Mouse (Mus musculus): Measurements from ENCODE around the gene Thsd7b.
"Not testable (repeated sequence)": the region's sequence is repeated elsewhere in the genome, so short reads cannot be mapped to it uniquely, and the experiment has no call there.

Thsd7b gene

DNA sequence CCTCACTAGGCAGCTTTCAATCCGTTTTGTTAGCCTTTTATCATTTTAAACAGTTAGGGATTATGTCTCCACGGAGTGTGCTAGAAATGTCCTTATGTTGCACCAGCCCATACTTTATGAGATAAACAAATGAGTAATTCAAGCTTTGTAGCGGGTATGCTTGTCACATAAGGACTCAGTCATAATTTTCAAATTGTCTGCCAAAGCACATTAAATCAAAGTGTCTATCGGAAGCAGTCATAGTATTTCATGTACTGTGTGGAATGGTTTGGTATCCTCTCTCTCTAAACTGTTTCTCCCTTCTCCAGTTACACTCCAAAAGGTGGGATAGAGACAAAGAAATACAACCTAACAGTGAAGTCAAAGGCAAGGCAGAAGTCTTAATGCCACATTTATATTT is 601.3 kb downstream of the Thsd7b start:
- no peak for DNase-seq

- DNase-seq, result peak; percentile 5
Measured at GRCm38 (mm10) chr1:129887861-129888260, 614.8 kb downstream of the Thsd7b start.

DNA sequence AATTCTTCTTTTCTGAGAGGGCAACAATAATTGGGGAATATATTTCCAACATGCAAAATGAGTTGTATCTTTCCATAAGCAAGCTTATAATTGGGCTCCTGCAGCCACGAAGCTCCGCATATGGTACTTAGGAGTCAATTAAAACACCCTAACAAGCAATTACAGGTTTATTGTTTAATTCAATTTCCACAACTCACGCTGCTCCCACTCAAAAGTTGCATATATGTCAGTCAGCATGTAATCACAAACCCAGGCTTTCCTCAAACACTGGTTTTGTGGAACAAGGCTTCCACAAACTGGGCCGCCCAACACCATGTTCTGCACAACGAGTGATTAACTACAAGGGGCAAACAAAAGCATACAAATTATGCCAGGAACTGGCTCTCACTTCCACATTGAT is 625.0 kb downstream of the Thsd7b start:
- DNase-seq, result no peak

GRCm38 (mm10) chr1:129915484-129915883 is 642.4 kb downstream of the Thsd7b start:
- peak; percentile 21 for DNase-seq

- no peak for DNase-seq
Measured at GRCm38 (mm10) chr1:129917568-129917967, 644.5 kb downstream of the Thsd7b start.

- DNase-seq, result peak; percentile 32
Measured at GRCm38 (mm10) chr1:129919385-129919784, 646.3 kb downstream of the Thsd7b start.

DNA sequence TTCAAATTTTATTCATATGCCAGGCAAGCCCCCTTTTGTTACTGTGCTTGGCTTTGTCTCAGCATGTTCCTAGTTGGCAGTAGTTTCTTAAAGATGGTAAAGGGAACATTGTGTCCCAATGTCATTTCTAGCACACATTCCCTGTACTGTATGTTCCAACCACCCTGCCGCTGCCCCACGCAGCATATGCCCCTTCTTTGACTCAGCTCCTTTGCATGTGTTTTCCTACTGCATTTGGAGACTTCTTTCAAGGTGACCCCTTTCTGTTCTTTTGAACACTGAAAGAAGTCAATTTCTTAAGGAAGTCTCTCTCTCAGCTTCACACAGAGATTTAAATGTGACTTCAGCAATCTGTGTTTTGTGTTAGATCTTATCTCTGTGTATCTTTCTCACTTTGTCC is 657.9 kb downstream of the Thsd7b start:
- DNase-seq, result no peak

GRCm38 (mm10) chr1:129943116-129943515 is 670.0 kb downstream of the Thsd7b start:
- peak; percentile 47 for DNase-seq

- no peak for DNase-seq
Measured at GRCm38 (mm10) chr1:129947026-129947425, 673.9 kb downstream of the Thsd7b start.

DNA sequence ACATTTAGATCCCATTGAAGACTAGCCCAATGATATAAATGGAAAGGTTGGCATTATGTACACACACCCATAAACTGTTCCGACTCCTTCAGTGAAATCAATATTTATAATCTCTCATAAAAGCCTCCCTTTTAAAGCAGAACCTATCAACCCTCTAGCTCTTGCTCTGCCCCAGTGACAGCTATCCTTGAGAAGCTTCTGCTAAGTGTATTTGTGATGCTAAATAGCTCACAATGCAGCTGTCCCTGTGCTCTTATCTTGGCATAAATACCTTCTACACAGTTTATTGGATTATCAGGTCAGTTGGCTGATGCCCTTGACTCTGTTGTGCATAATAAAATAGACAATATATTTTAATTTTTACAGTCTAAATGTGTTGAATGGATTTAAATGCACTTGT is 682.4 kb downstream of the Thsd7b start:
- no peak for DNase-seq

DNA sequence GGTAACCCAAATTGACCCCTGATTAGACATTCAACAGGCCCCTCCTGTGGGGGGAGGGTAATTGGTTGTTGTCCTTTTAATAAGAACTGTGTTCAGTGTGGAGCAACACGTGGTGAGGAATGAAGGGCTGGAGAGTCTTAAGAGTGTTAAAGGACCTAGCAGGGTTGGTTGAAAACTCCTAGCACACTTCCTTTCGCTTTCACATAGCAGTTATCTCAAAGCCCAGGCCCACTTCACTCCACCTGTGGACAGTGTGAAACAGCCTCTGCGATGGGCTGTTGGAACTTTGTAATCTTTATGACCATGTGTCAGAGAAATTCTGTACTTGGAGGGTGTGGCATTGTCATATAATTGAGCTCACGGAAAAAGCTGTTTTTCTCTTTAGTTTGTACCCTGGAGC is 683.5 kb downstream of the Thsd7b start:
- DNase-seq, result no peak

DNA sequence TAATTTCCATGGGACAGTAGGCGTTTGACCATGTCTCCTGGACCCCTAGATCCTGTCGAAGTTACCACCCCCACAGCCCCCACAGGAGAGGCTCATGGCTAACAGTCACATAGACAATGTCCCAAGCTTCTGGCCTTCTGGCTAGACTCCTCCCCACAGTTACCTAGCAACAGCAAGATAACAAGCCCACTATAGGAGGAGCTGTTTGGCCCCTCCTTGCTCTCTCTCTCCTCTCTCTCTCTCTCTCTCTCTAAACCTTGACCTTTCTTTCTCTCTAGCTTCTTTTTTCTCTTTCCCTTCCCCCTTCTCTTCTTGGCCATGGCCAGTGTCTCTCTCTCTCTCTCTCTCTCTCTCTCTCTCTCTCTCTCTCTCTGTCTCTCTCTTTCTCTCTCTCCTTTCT is 686.2 kb downstream of the Thsd7b start:
- DNase-seq, result not testable (repeated sequence)

DNA sequence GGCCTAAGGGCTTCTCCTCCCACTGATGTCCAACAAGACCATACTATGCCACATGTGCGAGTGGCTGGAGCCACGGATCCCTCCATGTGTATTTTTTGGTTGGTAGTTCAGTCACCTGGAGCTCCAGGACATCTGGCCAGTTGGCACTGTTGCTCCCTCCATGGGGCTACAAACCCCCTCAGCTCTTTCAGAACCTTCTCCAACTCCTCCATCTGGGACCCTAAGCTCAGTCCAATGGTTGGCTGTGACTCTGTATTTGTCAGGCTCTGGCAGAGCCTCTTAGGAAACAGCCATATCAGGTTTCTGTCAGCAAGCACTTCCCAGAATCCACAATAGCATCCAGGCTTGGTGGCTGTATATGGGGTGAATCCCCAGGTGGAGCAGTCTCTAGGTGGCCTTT is 690.1 kb downstream of the Thsd7b start:
- no peak for DNase-seq

GRCm38 (mm10) chr1:129989247-129989646 is 716.1 kb downstream of the Thsd7b start:
- DNase-seq, result not testable (repeated sequence)

DNA sequence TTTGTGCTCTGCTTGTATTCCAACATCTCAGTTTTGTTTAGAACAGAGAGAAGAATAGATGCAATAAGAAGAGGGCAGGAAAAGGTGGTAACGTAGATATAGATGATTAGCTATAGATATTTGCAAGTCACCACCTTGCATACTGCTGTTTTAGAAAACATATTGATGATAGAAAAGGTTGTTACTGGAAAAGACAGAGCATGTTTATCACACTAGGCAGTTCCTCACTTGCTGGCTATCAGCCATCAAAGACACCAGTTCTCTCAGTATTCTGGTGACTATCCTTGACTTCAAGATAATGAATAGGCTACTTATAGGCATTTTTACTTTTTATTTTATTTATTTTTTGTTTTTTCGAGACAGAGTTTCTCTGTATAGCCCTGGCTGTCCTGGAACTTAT is 717.7 kb downstream of the Thsd7b start:
- DNase-seq, result no peak

DNA sequence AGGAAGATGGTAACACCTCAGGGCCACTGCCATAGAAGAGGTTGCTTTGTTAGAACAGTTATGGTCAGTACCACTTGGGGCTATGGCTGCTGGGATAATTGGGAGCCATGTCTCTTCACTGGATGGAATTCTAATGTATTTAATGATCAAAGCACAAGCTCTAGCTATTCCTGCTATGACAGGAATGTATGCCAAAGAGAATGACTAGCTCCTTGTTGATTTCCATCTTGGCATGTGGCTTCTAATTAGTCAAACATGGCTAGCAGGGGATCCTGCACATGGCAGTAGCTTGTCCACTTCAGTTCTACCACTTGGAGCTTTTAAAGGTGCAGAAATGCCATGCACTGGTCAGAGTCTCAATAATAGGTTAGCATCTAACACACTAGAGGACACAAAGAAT is 781.9 kb downstream of the Thsd7b start:
- DNase-seq, result no peak

DNA sequence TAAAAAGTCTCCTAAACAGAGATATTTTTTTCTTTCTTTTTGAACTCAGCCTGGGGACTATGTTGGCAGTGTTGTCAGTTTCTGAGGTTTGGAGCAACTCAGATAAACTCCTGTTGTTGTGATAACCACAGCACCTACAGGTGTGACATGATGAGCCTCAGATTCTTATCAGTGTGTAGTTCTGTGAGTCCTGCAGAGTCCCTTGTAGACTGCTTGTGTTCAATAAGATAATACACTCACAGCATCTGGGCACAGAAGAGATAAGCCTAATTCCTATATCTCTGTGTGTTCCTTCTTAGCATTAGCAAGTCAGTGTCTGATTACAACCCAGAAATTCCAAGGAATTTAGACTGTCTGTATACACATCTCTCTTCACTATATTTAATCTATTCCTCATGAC is 789.0 kb downstream of the Thsd7b start:
- DNase-seq, result no peak

- no peak for DNase-seq
Measured at GRCm38 (mm10) chr1:130066193-130066959, 793.3 kb downstream of the Thsd7b start.

GRCm38 (mm10) chr1:130083788-130084187 is 810.7 kb downstream of the Thsd7b start:
- no peak for DNase-seq

DNA sequence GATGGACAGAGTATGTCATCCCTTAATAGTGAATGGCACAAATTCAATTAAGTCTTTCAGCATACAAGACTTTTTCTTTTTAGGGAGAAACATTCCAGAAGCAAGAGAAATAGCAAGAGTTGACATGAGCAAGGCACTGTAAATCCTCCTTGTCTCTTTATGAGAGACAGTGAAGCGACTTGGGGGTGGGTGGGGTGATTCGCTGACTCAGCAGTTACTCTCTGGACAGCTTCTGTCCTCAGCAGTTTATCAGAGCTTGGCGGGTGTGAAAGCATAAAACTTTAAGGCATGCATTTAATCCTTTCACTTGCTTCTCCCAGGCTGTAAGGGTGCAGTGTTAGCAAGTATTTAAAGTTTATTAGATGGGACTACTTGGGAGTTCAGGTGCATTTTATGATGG is 812.1 kb downstream of the Thsd7b start:
- DNase-seq, result no peak

DNA sequence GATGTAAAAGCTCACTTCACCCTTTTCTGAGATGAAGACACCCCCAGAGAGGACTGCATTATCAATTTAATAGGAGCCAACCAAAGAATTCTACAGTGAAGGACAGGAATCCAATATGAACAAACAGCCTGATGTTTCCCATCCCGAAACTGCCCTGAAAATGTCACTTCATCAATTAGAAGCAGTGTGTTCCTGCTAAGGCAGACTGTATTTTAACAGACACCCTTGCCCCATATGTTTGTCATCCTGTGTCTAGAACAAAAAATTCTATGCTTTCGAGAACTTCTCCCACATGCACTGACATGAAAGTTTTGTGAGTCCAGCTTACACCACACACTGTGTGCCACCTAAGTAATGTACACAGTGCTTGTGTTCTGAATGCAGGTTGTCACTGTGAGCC is 812.8 kb downstream of the Thsd7b start:
- DNase-seq, result no peak

- DNase-seq, result no peak
Measured at GRCm38 (mm10) chr1:130099227-130099626, 826.1 kb downstream of the Thsd7b start.

DNA sequence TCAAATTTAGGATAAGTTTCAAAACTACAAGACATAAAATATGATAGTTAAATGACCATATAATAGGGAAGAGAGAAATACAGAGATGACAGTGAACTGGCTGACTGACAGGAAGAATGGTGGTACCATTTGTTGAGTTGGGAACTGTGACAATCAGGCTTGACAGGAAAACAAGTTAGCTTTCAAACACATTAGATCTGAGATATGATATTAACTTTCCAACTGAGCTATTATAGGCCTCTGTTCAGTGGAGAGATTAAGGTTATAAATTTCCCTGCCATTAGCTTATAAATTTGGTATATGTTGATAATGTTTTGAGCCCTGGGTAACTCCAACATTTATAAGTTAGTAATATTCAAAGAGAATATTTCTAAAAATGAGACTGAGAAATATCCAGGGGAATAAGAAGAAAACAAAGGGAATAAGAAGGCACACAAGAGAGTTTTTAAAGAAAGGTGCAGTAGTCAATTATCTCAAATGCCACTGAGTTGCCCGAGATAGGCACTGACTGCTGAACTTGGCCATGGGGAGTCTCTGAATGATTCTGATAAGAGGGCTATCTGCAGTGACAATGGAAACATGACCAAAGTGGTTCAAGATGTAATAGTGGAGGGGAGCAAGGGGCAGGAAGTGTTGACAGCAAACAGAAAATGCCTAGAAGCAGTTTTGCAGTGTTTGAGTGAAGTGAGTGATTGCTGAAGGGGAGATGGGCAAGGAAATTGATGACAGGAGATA is 839.6 kb downstream of the Thsd7b start:
- no peak for DNase-seq

DNA sequence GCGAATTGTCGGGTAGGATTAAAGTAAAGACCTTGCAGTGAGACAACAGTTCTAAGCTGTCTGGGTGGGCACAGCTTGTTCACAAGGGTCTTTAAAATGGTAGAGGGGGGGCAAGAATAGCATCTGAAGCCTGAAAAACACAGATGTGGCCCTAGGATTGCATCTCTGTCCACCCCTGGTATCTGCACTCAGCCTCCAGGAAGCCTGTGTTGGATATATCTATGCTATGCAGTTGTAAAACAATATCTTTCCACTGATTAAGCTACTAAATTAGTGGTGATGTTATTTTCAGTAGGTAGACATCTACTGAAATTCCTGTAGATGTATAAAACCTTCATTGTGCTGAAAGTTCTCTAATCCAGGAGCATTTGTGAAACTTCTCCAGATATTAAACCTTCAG is 840.4 kb downstream of the Thsd7b start:
- no peak for DNase-seq

DNA sequence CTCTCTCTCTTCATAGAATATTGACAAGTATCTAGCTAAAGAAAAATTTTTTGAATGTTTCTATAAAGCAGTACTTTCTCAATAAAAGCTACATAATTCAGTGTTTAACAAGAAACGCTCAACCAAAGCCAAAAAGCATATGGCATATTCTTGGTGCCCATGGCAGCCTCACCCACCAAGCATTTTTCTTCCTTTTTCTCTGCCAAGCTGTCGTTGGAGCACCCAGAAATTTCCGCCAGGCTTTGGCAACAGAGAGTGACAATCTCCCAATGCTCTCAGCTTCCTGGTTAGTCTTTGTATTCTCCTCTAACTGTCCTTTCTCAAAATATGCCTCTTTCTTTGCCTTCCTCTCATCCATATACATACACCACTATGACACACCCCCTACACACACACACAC is 857.8 kb downstream of the Thsd7b start:
- DNase-seq, result no peak
